Mouse (Mus musculus): ENCODE data around the gene Camk2b. TPM values are rescaled to one million over a fixed set of nuclear protein-coding genes. Genes with fewer than 3 reads are reported as not detected.

The Camk2b gene
- polyA plus RNA-seq, 1 experiment = 3.0 TPM

GRCm38 (mm10) chr11:5945096-5945495, 121.1 kb downstream of the Camk2b start:
- DNase-seq (ENCODE audit: low spot score) = peak; percentile 19

DNA sequence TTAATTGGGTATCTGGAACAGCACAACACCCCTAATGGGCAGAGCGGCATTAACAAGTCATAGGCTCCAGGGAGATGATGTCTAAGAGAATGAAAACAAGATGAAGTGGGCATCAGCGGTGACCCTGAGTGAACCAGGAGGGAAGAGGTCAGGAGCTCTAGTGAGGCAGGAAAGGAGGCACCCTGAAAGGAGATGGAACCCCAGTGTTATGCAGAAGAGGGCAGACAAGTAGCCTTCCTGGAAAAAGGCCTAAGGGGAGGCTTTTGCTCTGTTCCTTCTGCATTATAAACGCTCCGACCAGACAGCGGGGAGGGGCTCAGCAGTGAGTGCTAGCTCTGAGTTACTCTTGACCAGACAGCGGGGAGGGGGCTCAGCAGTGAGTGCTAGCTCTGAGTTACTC, 123.2 kb downstream of the Camk2b start:
- DNase-seq (ENCODE audit: low spot score) = no peak

- peak; percentile 10 for DNase-seq (ENCODE audit: low spot score)
Measured at GRCm38 (mm10) chr11:5934531-5934930, 131.6 kb downstream of the Camk2b start.

DNA sequence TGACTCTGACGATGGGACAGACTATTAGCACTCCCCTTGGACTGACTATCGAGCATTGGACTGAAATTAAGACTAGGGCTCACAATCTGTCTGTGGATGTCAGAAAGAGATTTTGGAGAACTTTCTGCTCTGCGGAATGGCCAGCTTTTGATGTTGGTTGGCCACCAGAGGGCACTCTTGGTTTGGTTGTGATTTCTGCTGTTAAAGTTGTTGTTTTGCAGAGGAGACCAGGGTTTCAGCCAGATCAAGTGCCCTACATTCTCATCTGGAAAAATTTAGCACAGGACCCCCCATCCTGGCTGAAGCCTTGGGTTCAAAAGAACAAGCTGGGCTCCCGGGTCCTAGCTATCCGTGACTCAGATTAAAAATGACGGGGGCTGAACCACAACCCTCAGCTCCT, 134.2 kb downstream of the Camk2b start:
- peak; percentile 5 for DNase-seq (ENCODE audit: low spot score)

- DNase-seq (ENCODE audit: low spot score) = no peak
Measured at GRCm38 (mm10) chr11:5930578-5930977, 135.6 kb downstream of the Camk2b start.

- no peak for DNase-seq (ENCODE audit: low spot score)
Measured at GRCm38 (mm10) chr11:5926696-5927220, 139.4 kb downstream of the Camk2b start.

GRCm38 (mm10) chr11:5924699-5925098, 141.5 kb downstream of the Camk2b start:
- no peak for DNase-seq (ENCODE audit: low spot score)

DNA sequence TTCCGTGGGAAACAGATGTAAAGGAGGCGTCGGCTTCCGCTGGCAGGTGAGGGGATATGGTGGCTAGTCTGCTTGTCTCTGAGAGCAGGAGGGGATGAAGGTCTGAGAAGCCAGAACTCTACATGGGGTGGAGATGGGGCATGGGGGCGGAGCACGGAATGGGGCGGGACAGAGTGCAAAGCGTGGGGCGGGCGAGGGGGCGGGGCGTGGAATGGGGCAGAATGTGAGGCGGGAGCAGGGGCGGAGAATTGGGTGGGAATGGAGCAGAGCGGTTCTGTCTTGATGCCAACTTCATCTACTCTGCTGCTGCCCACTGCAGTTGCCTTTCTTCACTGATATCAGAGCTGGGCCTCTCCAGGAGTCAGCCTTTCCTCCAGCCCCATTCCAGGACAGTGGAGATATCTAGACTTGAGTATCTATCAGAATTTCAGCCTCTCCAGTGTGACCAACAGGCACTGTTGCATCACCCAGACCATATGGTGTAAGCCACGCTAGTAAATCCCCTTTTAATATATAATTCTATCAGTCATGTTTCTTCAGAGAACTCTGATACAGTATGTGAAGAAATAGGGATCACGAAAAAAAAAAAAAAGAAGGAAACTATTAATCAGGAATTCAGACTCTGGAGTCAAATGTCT, 145.7 kb downstream of the Camk2b start:
- no peak for DNase-seq (ENCODE audit: low spot score)

Other genes starting within 250 kb of the Camk2b start
- 28.0 and 30.4 TPM in 2 replicates for gene Polm, start 228.3 kb downstream of the Camk2b start, polyA plus RNA-seq (2012; rRNA removed)
- 110 and 160 TPM in 2 replicates for gene Aebp1, start 204.4 kb downstream of the Camk2b start, polyA plus RNA-seq (2012; rRNA removed)
- 36.4 and 43.2 TPM in 2 replicates for gene Pold2, start 188.1 kb downstream of the Camk2b start, polyA plus RNA-seq (2012; rRNA removed)
- 1.4 and 3.7 TPM in 2 replicates for gene Myl7, start 167.6 kb downstream of the Camk2b start, polyA plus RNA-seq (2012; rRNA removed)
- 0.03 and 0.08 TPM in 2 replicates for gene Gck, start 116.3 kb downstream of the Camk2b start, polyA plus RNA-seq (2012; rRNA removed)
- gene Ykt6, start 110.7 kb downstream of the Camk2b start, polyA plus RNA-seq (2012; rRNA removed) = 35.5 and 45.1 TPM in 2 replicates
- 0.31 and 0.32 TPM in 2 replicates for gene A730071L15Rik, start 133.7 kb upstream of the Camk2b start, polyA plus RNA-seq (2012; rRNA removed)
- 49.9 and 57.6 TPM in 2 replicates for gene Nudcd3, start 134.1 kb upstream of the Camk2b start, polyA plus RNA-seq (2012; rRNA removed)
- gene Npc1l1, start 163.8 kb upstream of the Camk2b start, polyA plus RNA-seq (2012; rRNA removed) = 0.16 and 0.18 TPM in 2 replicates
- 34.1 and 38.8 TPM in 2 replicates for gene Ddx56, start 201.4 kb upstream of the Camk2b start, polyA plus RNA-seq (2012; rRNA removed)
- gene Tmed4, start 208.5 kb upstream of the Camk2b start, polyA plus RNA-seq (2012; rRNA removed) = 83.0 and 98.1 TPM in 2 replicates
- 94.0 and 133 TPM in 2 replicates for gene Ogdh, start 225.3 kb upstream of the Camk2b start, polyA plus RNA-seq (2012; rRNA removed)

Measured in urinary bladder, adult 2 months (tissue).